Mouse (Mus musculus) layer of hippocampus, postnatal 25 days (tissue): ENCODE results near the gene Wdr62. TPM values are rescaled to one million over a fixed set of nuclear protein-coding genes. Genes with fewer than 3 reads are reported as not detected.

Experiments
- DNase-seq, 2 experiments: peaks; one replicate each; pipeline ENCODE4 v3.0.0; 2022; ENCODE audit warnings: mixed read lengths in 2 of 2, low spot score in 1 of 2; ENCODE audit errors: extremely low spot score in 1 of 2
- total RNA-seq, 2 experiments: library from RNA; stranded (reverse); gene quantifications; 2 replicates each; pipeline ENCODE4 v1.2.3; 2021

The Wdr62 gene
- total RNA-seq = 1 to 10 TPM; 1.4 to 1.7 TPM

DNA sequence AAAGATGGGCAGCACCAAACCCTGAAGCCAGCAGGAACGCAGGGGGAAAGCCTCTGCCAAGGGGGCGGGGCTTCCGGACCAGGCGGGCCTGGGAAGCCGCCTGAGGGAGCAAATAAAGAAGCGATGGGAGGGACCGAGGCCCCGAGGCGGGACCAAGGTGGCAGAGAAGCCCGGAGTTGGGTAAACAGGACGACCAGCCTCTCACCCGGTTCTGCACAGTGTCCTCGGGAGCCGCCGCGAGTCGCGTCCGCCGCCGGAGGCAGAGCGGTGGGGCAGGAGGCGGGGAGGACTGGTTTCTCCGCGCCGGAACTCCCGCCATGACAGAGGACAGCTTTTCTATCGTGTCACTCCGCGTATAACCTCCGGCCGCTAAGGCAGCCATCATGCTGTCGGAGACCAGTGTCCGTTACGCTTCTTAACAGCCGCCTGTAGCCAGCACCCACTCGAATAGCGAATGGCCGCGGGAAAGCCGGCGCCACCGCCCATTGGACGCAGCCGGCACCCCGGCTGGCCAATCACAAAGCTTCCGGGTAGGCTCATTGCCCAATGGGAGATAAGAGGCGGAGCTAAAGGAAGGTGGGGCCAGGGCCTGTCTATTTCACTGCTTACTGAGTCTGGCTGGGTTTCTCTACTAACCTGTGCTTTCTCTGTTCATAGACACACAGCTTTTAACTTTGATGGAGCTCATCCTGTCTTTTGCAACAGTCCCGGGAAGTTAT lies at the start of gene Wdr62, which contains the start of gene Thap8:
TSS of gene Wdr62 (minus strand) at position 469 of the 719 bp plus-strand sequence.
TSS of gene Thap8 (plus strand) at position 144 of the 719 bp plus-strand sequence.
- peak; percentile 79 for DNase-seq

DNA sequence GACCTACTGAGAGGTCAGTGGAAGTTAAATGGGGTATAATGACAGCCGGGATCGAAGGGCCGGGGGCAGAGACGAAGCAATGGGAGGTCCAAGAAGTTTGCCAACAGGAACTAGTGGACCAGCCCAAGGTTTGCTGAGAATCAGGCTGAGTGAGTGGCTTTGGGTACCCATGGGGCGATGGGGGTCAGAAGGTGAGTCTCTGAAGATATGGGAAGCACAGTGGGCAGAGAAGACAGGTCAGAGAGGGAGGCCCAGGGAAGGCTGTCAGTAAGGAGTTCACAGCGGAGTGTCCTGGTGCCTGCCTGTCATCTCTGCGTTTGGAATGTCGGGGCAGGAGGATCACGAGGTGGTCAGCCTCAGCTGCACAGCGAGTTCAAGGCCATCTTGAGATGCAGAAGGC lies 48.2 kb upstream of the Wdr62 start:
- no peak for DNase-seq

DNA sequence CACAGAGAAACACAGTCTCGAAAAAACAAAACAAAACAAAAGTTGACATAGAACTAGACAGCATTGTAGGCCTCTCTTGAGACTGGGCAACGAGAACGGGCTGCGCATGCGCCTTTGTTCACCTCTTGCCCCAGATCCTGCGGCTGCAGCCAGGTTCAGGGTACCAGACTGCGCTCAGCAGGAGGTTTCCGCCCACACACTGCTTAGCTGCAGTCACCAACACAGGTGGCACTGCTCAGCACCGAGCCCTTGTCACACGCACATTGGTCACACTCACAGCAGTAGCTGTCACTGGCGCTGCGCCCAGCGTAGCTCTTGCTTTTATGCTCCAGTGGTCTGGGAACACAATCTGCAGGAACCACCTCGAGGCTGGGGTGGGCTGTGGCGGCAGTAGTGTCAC lies 46.9 kb upstream of the Wdr62 start:
- DNase-seq = no peak

- no peak for DNase-seq
These were observed 46.2 kb upstream of the Wdr62 start for GRCm38 (mm10) chr7:30326427-30326826.

- peak in 1 of 2 experiments; percentile 52 for DNase-seq
These were observed 45.1 kb upstream of the Wdr62 start for GRCm38 (mm10) chr7:30325364-30325763.

DNA sequence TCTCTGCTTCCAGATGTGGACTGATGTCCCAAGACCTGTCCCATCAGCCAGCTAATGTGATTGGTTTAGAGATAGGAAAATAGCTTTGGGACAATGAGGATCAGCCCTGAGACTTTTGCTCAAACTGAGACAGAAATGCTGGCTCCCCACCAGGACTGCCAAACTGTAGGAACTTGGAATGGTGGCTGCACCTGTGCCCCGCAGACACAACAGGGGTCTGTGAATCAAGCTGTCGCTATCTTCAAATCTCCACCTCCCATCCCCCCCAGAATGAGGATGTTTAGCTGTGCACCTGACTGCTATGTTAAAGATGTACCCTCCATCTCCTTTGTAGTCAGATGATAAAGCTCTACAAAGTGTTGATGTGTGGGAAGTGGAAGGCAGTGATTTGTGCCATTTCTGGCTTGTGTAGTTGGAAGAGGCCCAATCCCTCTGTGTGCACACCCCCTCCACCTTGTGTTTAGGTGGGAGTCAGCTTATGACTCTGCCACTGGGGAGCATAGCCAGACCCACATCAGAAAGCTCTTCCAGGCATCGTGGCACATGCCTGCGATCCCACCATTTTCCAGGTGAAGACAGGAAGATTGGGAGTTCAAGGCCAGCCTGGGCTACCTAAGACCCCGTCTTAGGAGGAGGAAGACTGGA lies 44.2 kb upstream of the Wdr62 start:
- DNase-seq = no peak

GRCm38 (mm10) chr7:30323795-30324194 lies 43.6 kb upstream of the Wdr62 start, which contains the start of gene Sdhaf1:
TSS of gene Sdhaf1 (minus strand) at chr7:30323895.
- DNase-seq = no peak

DNA sequence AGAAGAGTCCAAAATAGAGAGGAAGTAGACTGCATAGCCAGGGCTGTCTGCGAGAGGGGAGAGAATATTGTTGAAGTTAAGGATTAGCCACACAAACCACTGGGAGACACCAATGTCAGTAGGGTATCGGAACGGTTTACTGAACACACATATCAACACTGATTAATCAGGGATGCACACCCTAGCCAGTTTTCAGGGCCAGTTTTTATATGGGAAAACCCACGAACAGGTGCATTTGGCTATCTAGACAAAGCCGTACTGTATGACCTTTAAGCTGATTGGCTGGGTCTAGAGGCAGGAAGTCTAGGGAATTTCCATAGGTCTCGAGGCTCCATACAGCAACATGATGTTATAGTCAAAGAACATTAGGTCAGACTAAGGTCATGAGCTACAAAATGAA lies 42.6 kb upstream of the Wdr62 start:
- DNase-seq = no peak

DNA sequence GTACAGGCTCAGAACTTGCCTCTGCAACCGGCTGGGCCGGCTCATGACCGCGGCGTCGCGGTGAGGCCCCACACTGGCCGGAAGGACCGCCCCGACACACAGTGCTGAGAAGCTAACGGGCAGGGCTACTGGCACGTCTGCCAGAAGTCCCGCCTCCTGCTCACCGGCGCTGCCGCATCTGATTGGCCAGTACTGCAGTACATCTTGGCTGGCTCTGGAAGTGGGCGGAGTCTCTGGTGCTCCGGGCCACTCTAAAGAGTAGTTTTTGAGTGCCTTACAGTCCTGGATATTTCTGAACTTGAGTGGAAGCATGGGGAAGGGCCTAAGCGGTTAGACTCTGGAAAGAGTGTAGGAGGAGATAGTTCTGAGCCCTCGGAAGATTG lies 42.1 kb upstream of the Wdr62 start:
- peak; percentile 88 to 89 for DNase-seq

DNA sequence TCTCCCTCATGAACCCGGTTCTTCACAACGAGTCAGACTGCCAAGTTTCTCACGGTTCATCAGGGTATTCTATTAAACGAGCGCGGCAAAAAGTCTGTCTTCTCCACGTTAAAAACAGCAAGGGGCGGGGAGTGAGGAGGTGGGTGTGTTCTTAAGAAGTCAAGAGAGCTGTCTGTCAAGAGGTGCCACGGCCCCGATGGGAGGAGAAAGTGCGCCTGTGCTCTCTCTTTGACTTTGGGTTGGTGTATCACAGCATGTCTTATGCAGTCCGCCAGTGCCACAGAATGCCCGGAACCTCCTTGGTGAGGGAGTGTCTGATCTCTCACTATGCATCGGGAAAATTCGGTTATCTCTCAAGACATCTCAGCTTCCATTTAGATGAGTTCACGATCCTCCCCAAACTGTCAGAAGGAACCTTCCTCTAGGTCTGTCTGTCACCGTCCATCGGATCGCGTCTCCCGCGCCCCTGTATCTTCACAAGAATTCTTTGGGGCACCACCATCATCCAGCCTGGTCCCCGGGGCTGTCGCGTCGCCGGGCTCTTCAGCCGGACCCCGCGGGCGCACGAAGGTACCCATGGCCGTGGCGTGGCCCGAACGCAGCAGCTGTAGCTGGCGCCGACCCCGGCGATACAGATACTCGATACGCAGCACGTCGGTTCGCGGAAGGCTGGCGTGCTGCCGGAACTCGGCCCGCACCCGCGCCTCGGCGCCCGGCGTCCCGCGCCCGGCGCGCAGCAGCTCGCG lies 41.5 kb upstream of the Wdr62 start, which contains the start of gene E130208F15Rik:
TSS of gene E130208F15Rik (plus strand) at position 202 of the 746 bp plus-strand sequence.
- peak in 1 of 2 experiments; percentile 46 for DNase-seq

DNA sequence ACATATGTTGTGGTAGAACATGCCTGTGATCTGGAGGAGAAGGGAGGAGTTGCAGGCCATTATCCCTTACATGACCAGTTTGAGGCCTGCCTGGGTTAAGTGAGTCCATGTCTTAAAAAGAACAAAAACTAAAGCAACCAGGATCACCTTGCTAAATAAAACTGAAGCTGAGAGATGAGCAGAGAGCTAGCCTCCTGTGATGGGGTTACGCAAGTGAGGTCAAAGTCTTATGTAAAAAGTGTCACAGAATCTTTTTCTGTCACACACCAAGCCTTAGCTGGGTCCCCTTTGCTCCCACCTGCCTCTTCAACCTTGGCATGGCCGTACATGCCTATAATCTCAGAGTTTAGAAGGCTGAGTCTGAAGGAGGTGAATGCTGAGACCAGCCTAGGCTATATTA lies 40.7 kb upstream of the Wdr62 start:
- DNase-seq = no peak

GRCm38 (mm10) chr7:30318142-30318541 lies 37.9 kb upstream of the Wdr62 start:
- DNase-seq = no peak

- no peak for DNase-seq
These were observed 35.6 kb upstream of the Wdr62 start for GRCm38 (mm10) chr7:30315559-30316529.

DNA sequence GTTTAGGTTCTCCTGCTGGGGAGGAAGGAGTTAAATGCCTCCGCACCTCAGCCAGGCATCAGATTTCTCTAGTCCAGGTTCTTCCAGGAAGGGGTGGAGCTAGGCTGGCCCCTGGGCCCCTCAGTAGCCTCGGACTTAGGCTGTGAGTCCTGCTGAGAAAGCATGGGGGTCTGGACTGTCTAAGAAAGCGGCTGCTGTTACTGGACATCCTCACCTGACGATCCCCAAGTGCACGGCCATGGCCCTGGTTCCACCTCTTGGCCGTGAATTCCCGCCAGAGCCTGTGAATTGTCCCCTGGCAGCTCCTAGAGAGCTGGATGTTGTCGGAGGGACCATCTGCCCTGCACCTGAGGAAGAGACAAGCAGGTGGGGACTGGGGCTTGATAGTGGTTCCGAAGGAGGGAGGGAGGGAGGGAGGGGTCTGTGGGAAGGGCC lies 34.5 kb upstream of the Wdr62 start, which contains the start of gene Syne4:
TSS of gene Syne4 (plus strand) at position 87 of the 435 bp plus-strand sequence.
- DNase-seq = no peak

DNA sequence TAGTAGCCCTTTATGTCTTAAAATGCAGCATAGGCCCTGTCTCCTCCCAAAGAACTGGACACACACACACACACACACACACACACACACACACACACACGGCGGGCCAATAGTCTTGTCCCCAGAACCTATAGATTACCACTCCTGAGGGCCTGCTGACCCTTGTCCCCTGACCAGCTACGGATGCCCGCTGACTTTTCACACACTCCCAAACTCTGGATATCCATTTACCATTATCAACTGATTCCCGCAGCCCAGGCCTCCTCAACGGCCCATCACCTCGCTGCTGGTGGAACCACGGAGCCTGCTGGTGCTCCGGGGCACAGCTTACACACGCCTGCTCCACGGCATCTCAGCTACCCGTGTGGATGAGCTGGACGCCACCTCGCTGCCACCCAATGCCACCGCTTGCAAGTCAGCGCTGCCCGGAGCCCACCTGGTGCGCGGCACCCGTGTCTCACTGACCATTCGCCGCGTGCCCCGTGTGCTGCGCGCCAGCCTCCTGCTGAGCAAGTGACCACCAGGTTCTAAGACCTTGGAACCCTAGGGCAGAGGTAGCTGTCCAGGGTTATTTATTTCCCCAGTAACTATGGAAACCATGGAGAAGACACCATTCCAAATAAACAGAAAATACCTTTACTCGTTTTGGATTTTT lies 33.6 kb upstream of the Wdr62 start:
- no peak for DNase-seq

GRCm38 (mm10) chr7:30310136-30310535 lies 29.9 kb upstream of the Wdr62 start:
- DNase-seq = no peak

DNA sequence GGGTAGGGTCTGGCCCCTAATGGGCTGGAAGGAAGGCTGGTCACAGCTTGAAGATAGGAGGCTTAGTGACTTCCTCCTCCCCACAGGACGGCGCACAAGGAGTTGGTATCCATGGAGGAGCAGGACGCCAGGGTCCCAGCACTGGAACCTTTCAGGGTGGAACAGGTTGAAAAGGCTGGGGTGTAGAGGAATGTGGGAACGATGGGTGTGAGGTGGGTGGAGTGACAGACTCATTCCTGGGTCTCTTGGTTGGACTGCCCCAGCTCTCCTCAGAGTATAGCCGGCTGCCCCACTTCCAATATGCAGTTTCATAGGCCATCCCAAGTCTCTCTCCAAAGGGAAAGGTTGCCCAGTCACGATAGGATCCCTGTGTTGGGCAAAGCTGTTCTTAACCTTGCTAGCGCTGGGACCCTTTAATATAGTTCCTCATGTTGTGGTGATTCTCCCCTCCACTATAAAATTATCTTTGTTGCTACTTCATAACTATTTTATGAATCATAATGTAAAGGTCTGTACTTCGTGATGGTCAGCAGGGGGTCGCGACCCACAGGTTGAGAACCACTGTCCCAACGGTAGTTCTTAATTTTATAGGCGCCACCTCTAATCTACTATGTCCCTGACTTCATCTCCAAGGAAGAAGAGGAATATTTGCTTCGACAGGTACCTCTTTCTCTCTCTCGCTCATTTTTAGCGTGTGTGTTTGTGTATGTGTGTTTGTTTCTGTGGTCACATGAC lies 29.3 kb upstream of the Wdr62 start:
- DNase-seq = no peak
